Mouse (Mus musculus): ENCODE measurements around the gene Nectin1. TPM values are rescaled to one million over a fixed set of nuclear protein-coding genes. Genes with fewer than 3 reads are reported as not detected.

Gene Nectin1
- total RNA-seq, 2 experiments from 2014 or later: 7.7 to 9.7 TPM

DNA sequence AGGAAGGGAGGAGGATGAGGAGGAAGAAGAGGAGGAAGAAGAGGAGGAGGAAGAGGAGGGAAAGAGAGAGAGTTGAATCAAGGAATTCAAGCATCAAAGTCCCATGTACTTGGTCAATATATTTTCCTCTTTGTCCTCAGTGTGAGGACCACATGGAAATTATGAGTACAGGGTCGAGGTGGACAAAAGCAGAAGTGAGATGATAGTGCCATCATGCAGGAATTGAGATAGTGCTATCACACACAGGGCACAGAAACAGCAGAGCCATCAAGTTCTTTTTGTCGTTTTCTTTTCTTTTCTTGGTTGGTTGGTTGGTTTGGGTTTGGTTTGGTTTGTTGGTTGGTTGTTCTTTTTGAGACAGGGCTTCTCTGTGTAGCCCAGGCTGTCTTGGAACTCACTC lies 2.5 kb upstream of the Nectin1 start:
- DNase-seq: no peak

DNA sequence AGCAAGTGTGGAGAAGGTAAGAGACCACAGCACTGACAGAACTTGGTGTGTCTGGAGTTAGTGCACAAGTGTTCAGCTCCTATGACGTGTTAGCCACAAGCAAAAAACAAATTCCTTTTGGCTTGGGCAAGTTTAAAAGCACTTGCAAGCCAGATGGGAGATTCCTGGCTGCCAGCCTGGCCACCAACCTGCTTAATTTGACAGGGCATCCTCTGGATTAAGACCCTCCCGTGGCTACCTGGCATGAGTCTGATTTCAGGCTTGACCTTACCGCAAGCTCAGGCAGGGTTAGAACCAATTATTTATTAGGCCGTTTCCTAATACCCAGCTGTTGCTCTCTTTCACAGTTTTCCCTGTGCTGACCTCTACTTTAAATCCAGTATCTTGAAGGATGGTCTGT lies 1.7 kb upstream of the Nectin1 start:
- DNase-seq: no peak

DNA sequence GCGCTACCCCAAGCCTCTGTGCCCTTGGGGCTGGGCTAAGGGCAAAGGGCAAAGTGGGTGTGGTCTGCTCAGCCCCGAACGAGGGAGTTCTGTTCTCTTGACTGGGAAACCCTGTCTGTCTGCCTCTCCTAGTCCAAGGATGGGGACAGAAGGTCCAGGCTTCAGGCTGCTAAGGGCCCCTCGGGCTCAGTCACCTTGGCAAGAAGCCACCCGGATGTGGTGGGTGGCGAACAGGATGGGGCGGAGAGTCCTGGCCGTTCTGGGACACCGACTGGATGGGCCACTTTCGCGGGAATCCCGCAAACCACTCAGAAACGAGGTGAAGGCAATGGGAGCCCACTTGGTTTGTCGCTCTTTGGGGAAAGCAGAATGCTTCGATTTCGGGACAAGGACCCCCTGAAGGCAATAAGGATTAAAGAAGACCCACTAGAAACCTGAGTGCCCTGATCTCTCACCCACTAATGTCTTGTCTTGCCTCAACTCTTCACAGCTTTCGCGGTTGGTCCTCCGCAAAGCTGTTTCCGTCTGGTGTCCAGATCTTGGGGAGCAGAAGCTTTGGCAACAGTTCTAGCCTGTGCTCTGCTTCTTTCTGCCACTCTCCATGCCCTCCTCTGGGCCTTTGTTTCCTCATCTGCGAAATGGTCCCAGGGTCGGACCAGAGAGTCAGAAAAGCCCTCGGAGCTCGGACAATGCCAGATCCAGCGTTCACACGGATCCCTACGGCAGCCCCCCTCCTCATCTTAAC lies 710 bp upstream of the Nectin1 start:
- peak; percentile 83 for DNase-seq

DNA sequence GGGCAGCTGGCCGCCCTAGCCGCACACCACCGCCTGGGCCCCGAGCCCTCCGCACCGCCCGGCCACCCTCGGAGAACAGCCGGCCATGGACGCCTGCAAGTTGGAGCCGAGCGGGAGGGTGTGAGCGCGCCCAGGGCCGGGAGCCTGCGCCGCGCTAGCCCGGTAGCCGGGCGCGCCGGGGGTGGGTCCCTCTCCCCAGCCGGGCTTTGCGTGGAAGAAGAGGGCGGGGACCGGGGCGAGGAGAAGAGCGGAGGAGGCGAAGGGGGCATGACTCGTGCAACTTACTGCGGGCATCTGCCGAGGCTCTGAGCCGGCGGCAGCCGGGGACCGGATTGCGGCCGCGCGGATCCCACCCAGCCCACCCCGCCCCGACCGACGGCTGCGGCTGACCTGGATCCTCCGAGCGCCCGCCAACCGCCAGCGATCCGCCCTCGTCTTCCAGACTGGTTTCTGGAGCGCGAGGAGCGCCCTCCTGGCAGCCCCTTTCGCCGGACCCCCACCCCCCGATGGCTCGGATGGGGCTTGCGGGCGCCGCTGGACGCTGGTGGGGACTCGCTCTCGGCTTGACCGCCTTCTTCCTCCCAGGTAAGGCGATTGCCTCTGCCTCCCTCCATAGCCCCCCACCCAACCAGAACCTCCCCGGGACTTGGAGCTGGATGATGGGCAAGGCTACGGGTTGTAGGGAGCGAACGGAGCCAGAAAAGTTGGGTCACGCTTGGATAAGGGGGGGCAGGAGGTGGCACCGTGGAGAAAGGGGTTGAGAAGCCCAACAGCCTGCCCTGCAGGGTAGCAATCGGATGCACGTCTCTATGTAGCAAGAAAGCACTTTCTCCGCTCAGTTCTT lies 576 bp downstream of the Nectin1 start:
- no peak for DNase-seq

DNA sequence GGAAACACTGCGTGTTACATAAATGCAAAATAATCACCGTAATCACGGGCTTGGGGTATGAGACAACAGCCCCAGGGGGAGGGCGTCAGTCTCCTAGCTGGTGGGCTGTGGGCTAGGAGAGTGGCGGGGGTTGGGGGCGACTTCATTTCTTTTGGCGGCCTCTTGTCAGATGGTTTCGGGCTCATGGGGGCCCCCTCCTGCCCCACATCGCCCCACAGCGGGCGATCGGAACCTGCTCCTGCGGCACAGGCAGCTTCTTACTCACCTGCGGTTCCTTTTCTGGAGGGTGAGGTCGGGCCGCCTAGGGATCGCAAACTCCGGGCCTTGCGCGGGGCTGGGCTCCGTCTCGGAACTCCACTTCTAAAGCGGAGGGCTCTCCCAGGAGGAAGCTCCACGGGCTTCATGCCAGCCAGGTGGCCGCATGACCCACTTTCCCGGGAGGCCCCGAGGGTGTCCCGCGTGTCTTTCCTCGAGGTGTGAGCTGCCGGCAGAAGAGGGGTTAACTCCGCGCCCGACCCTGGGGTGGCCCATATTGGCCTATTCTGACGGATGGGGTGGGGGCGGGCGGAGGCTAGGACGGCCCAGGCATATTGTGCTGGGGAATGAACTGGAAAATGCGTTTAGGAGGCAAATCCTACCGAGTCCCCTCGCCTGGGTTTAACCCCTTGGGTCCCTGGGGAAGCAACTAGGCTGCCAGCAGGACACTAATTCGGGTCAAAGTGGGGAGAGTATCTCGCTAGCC lies 1.4 kb downstream of the Nectin1 start:
- peak; percentile 40 for DNase-seq

DNA sequence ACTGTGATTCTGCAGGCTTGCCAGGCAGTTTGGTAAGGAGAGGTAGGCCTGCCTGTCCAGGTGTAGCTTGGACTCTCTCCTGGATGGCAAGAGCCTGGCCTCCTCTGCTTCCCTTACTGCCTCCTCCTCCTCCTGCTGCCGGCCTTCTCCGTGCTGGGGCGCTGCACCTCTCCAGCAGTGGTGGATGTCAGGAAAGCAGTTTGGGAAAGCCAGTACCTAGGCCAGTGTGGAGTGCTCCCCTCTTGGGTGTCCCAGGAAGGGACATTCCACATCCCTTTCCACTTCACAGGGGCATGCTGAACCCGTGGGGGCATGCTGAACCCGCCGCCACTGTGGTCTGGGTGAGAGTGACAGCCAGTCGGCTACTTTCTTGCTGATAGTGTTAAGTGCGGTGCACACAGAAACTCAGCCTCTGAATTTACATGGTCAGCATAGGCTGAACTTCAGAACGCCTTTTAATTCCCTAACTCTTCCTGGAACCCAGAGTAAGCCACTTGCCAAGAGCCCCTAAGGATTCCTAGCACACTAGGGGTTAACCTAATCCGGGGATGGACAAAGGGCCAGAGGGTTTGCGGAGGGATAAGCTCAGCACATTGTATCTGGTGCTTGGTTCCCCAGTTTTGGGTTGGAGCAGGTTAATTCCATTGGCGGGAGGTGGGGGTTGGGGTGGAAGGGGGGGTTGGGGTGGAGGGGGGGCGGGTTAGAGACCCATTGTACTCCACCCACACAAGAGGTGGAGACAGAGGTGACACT lies 2.3 kb downstream of the Nectin1 start:
- no peak for DNase-seq

DNA sequence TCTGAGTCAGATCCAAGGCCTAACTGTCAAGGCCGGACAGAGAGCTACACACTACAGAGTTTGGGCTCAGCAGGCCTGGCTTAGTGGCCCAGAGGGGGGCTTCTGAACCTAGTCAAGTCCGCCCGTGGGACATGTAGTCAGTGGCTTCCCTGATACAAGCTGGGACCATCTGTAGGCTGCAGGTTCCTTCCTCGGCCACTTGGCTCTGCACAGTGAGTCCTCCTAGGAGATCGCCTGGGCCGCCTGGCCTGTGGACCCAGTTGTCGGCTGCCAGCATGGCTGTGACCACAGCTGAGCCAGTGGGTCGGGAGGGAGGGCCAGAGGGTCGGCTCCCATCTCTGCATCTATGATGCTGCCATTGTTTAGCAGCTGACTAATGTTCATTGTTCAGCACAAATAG lies 3.9 kb downstream of the Nectin1 start:
- no peak for DNase-seq

DNA sequence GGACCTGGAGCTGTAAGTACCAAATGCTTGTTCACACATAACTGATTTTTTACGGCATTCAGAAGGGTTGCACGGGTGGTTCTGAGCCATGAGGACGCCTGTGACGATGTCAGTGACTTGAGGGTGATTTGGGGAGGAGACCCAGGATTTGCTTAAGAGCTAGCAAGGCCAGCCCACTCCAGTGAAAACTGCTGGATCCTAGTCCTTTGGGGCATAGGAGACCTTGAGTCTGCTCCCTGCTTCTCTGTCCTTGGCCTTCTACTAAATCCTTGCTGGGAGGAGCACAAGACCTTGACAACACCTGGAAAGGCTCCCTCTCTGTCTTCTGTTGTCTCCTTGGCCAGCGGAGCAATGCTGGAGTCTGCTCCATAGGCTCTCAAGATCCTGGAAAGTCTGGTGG lies 4.7 kb downstream of the Nectin1 start:
- no peak for DNase-seq

DNA sequence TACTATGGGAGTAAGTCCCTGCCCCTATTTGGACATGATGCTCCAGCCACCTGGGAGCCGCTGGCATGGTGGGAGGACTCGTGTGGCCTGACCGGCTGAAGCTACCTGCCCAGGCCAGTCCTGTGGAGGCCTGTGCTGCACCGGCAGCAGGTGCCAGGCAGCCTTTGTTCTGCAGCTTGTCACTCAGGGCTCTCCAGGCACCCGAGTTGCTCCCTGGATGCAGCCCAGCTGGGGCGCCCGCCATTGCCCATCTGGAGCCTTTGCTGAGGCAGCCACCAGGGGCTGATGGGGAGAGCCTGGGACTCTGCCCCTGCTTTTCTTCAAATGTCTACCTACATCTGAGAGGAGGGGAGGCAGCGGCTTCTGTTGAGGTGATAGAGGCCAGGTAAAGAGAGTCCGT lies 6.3 kb downstream of the Nectin1 start:
- no peak for DNase-seq

DNA sequence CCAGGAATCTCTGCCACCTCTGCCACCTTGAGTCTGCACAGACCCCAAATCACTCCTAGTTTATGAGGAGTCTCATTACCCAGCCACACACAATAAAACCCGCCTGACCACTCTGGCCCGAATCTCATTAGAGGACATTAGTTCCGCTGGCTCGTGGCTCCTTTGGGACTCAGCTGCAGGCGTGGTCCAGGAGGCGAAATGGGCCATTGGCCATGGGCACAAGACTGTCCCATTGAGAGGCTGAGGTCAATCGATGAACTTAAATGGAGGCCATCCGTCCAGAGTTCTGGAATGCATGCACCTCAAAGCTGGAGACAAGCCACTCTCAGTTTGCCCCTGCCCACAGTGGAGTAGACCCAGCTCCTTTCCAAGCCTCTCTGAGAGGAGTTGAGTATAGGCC lies 7.3 kb downstream of the Nectin1 start:
- no peak for DNase-seq

DNA sequence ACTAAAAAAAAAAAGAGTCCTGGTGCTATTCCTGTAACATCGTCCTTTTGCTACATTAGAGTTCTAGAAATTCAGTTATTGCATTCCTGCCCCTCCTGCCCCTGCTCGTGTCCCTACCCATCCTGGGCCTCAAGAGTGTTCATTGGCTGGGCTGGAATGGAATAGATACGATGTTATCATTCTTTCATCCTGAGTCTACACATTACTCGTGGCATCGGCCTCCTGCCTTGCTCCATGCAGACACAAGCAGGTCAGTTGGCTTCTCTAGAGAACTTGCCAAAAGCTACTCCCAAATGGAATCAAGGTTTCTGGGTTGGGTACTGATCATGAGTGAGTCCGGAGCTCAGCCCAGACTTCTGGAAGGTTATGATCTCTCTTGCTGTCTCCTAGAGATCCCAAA lies 9.7 kb downstream of the Nectin1 start:
- DNase-seq: no peak

DNA sequence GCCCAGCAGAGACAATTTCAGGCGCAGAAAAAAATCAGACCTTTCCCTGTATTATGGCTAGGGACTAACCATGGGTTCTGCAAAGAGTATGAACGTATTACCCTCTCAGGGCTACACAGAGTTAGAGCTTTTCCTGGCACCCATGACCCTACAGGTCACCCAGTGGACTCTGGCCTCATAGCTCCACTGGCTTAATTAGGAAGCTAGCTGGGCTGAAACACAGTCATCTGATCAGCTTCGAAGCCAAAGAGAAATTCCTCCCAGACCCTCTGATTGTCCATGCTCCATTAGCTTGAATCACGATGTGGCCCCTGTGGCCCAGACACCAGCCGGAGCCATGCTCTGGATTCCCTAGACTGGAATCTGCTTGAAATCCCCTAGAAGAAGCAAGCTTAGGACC lies 10.3 kb downstream of the Nectin1 start:
- DNase-seq: no peak

DNA sequence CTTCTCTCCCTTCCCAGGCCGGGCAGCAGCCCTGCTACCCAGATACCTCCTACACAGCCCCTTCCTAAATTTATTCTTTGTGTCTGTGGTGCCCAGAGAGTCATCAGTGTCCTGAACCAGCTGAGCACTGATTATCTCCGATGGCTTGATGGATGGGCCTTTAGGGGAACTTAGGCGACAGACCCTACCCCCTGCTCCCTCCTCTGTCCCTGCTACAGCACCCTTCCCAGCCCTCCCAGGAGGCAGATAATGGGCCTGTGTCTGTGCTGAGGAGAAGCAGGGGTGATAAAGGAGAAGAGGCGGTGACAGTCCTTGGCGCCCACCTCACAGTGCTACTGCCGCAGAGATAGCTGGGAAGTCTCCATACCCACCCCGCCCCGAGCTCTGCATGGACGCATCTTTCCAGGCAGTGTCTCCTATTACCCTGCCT lies 11.0 kb downstream of the Nectin1 start:
- DNase-seq: no peak

DNA sequence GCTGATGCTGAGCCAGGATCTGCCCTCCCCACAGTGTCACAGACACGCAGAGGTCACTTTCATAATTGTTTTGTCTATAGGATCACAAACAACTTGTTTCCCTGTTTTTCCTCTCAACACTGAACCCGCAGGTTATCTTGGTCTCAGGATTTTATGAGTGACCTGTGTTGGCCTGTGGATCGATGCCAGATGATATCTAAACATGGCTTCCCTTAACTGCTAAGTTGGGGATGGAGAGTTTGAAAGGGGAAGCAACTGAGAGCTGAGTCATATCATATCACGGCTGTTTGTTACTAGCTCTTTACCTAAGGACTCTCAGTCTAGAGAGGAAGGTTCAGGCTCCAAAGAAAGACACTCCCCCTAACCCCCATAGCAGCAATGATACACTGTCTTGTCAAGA lies 11.7 kb downstream of the Nectin1 start:
- DNase-seq: no peak

DNA sequence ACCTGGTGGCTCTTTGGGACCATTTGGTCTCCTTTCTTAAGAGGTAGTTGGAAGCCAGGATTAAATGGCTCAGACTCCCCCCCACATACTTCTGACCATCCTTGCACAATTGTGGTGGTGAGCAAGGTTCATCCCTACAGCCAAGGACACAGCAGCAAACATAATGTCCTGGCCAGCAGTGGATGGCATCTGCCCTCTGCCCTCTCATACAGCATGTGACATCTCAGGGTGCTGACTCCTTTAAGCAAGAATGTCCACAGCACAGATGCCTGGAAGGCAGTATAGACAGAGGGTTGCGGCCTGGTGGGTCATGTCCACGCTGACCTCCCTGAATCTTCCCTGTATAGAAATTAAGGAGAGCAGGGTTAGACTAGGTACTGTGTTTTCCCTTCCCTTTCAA lies 12.1 kb downstream of the Nectin1 start:
- no peak for DNase-seq

DNA sequence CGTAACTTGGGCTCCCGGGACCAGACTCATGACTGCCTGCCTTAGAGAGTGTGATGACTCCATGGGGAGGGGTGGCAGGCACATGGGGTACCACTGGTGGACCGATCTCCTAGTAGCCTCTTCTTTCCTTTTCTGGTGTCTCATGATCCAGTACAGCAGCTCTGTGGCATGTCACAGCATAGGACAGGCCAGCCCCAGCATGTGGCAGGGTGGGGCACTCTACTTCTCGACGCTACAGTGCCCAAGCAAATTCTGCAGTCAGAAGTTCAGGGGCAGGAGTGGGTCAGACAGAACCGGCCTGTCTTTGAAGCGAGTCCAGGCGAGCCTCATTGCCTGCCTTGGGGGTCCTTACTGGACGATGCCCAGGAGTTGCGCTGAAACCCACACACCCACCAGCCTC lies 13.4 kb downstream of the Nectin1 start:
- DNase-seq: no peak

DNA sequence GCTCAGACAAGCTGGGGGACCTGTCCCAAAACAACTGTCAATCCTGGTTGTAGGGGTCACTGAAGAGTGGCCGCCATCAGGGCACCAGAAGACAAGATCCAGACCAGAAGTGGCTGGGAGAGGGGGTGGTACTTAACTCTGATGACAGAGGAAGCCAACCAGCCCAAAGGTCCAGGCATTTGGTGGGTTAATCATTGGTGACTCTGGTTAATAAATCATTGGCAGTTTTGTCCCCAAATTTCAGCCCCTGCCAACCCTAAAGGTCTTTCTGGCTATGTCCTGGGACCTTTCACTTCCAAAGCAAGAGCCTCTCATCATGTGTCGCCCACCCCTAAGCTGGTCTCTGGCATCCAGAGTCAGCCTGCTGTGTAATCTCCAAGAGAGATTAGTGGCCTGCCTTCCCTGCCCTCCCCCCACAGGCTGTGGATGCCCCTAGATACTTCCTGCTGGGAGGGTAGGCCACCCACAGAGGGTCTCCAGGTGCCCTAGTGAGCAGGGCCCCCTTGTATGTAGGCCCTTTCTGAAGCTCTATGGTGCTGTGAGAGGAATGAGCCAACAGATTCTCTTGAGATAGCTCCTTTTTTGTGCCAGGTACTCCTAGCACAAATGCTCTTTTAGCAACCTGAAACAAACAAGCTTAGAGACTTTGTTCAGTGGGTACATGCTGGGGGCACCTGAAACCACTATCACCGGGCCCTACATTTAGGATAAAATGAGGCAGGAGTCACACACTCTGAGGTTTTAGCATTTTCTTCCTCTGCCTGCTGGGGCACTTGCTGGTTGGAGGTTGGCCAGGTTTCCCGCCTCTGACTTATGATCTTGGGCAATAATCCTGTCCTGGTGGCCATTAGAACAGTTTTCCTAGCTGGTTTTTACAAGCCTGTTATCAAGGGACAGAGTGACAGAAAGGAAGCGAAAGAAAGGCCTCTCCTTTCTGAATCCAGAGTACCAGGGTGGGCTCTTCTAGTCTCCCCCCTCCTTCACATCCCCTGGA lies 14.5 kb downstream of the Nectin1 start:
- DNase-seq: no peak

DNA sequence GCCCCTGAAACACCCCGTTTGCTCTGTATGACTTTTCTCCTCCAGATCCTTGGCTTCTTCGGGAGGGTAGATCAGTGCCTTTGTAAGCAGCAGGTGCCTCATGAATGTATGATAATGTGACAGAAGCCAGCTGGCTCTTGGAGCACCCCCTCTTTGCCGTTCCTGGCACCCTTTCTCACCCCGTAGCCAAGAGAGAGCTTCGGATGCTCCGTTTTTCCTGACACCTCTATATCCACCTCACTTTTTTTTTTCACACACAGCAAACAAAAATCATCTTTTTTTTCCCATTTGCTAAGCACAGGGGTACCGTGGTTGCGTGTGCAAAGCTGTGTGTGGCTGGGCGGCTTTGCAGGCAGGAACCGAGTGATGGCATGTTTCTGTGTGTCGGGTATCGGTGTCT lies 16.3 kb downstream of the Nectin1 start:
- no peak for DNase-seq

DNA sequence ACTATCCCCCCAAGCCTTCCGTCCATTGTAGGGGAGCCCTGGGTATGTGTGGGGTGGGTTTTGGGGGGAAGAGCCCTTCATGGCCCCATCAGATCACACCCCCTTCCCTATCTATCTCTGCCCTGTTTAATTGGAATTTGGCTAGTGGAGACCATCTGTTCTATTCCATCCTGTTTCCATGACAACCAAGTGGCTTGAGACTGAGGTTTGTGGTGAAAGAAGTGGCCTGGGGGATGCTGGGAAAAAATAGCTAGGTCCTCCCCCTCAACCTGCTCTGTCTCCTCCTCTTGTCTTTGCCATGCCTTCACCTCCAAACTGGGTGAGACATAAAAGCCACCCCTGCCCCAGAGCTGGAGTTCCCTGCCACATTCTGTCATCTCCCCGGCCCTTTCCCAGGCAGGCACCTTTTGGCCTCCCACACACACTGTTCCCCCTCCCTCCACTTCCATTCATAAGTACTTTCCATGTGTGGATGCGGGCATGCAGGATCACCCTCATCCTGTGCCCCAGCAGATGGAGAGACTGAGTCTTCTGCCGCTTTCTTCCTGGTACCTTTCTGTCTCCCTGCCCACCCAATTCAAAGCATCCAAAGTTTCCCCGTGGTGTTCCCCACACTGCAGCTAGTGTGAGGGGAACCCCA lies 17.5 kb downstream of the Nectin1 start:
- DNase-seq: no peak

DNA sequence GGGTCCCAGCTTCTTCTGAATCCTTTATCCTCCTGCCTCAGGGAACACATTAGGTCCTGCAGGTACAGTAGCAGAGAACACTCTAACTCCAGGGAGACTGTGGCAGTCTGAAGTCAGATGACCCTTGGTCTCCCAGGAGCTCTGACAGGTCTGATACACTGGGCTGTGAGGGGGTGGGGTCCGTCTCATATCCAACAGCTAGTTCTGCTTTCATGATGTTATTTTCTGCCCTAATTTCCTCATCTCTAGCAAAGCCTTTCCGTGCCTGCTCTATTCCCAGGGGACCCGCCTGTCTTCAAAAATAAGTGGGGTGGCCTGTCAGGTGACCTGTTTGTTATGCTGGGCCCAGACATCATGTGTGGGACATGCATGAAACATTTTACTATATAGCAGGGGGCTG lies 18.2 kb downstream of the Nectin1 start:
- DNase-seq: no peak
